Mouse (Mus musculus): ENCODE measurements around the gene Adck2. TPM values are rescaled to one million over a fixed set of nuclear protein-coding genes. Genes with fewer than 3 reads are reported as not detected.

Adck2 gene
- 30.2 and 33.2 TPM in 2 replicates for polyA plus RNA-seq (2012; rRNA removed)

DNA sequence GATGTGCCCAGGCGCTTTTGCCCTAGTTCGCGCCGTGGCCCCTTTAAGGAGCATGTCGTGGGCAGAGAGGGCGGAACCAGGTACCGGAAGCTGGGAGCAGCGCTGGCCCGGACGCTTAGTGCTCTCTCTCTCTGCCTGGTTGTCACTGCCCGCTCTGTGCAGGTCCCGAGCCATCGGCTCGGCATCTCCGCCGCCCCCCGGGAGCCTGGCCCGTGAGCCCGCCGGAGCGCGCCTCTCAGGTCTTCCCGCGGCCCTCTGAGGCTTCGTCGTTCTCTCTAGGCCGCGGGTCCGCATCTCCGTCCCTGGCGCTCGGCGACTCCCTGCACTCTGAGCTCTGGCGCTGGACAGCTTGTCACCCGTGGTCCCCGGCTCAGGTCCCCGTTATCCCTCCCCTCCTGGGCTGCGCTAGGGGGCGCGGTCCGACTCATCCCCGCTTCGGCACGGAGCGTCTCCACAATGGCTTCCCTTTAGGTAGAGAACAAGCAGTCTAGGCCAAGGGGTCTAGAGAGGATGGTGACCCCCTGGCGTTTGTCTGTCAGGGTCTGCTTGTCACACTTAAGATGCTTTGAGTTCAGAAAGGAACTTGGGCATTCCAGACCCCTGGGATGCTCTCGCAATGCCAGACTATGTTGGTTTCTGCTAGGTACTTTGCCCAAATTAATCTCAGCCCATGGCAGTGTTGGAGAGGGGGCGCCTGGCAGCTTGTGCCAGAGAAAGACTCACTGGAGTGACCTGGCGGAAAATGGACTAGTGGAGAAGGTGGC lies at the start of gene Adck2:
Gene Adck2, plus strand, starts transcription at position 83 of the 764 bp plus-strand sequence.
- Histone ChIP-seq H3K27ac (ENCODE audit: insufficient read depth, low read length) (peak within 1 kb of the TSS; percentile 80), H3K4me1 (ENCODE audit: control insufficient read depth, insufficient read depth, low read length) (no peaks in the 10 kb centered on the region), H3K27me3 (ENCODE audit: control insufficient read depth, insufficient read depth, low read length) (no peaks in the 10 kb centered on the region), H3K4me3 (replicated peaks; ENCODE audit: insufficient read depth, low read depth, low read length) (peak within 1 kb of the TSS; percentile 74)
- no peak for TF ChIP-seq CTCF (IDR thresholded peaks at IDR 0.05; ENCODE audit: borderline replicate concordance, insufficient read depth, low read depth, low read length)
- TF ChIP-seq POLR2A (IDR thresholded peaks at IDR 0.05; ENCODE audit: borderline replicate concordance, insufficient read depth, low read length): peak; percentile 90
- peak; percentile 88 to 90 for DNase-seq
- WGBS: under 1% methylated on average over 48 of the region's 49 CpGs

GRCm38 (mm10) chr6:39526797-39527196 lies 46.9 kb upstream of the Adck2 start:
- no peak overlapping the region for H3K27ac ChIP-seq (ENCODE audit: insufficient read depth, low read length)
- no peaks in the 10 kb centered on the region for H3K27me3 ChIP-seq (ENCODE audit: control insufficient read depth, insufficient read depth, low read length)
- DNase-seq: no peak
- WGBS: 46% methylated on average over 10 of the region's 10 CpGs
- H3K4me1 ChIP-seq (ENCODE audit: control insufficient read depth, insufficient read depth, low read length): peaks cover 16% of the 10 kb centered on the region
- no peak overlapping the region for H3K4me3 ChIP-seq (replicated peaks; ENCODE audit: insufficient read depth, low read depth, low read length)
- TF ChIP-seq POLR2A (IDR thresholded peaks at IDR 0.05; ENCODE audit: borderline replicate concordance, insufficient read depth, low read length) (no peak), CTCF (IDR thresholded peaks at IDR 0.05; ENCODE audit: borderline replicate concordance, insufficient read depth, low read depth, low read length) (no peak)

GRCm38 (mm10) chr6:39527337-39527784 lies 46.3 kb upstream of the Adck2 start:
- WGBS: 72% methylated on average over 7 of the region's 7 CpGs
- no peaks in the 10 kb centered on the region for H3K27me3 ChIP-seq (ENCODE audit: control insufficient read depth, insufficient read depth, low read length)
- H3K4me1 ChIP-seq (ENCODE audit: control insufficient read depth, insufficient read depth, low read length): peaks cover 14% of the 10 kb centered on the region
- peak overlapping the region; percentile 29 for H3K4me3 ChIP-seq (replicated peaks; ENCODE audit: insufficient read depth, low read depth, low read length)
- 0 out of 2 replicates have a peak overlapping the region, but pooled peaks have one; percentile 28 for H3K27ac ChIP-seq (ENCODE audit: insufficient read depth, low read length)
- peak in 1 of 2 experiments; percentile 27 for DNase-seq
- TF ChIP-seq CTCF (IDR thresholded peaks at IDR 0.05; ENCODE audit: borderline replicate concordance, insufficient read depth, low read depth, low read length): no peak
- TF ChIP-seq POLR2A (IDR thresholded peaks at IDR 0.05; ENCODE audit: borderline replicate concordance, insufficient read depth, low read length): no peak

DNA sequence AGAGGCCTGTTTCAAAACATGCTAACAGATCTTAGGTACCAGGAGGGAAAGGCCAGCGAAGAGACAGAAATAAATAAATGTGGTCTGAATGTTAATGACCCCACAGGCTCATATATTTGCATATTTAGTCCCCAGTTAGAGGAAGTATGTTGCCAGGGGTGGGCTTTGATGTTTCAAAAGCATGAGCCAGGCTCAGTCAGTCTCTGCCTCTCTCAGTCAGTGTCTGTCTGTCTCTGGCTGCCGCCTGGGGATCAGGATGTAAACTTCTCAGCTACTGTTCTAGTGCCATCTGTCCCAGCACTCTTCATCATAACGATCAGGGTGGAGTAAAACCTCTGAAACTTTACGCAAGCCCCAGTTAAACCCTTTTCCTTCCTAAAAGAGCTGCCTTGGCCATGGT lies 45.9 kb upstream of the Adck2 start:
- DNase-seq: no peak
- H3K4me1 ChIP-seq (ENCODE audit: control insufficient read depth, insufficient read depth, low read length): peaks cover 10% of the 10 kb centered on the region
- H3K4me3 ChIP-seq (replicated peaks; ENCODE audit: insufficient read depth, low read depth, low read length): no peak overlapping the region
- 61% methylated on average over 4 of the region's 4 CpGs for WGBS
- TF ChIP-seq POLR2A (IDR thresholded peaks at IDR 0.05; ENCODE audit: borderline replicate concordance, insufficient read depth, low read length) (no peak), CTCF (IDR thresholded peaks at IDR 0.05; ENCODE audit: borderline replicate concordance, insufficient read depth, low read depth, low read length) (no peak)
- H3K27me3 ChIP-seq (ENCODE audit: control insufficient read depth, insufficient read depth, low read length): no peaks in the 10 kb centered on the region
- H3K27ac ChIP-seq (ENCODE audit: insufficient read depth, low read length): no peak overlapping the region

DNA sequence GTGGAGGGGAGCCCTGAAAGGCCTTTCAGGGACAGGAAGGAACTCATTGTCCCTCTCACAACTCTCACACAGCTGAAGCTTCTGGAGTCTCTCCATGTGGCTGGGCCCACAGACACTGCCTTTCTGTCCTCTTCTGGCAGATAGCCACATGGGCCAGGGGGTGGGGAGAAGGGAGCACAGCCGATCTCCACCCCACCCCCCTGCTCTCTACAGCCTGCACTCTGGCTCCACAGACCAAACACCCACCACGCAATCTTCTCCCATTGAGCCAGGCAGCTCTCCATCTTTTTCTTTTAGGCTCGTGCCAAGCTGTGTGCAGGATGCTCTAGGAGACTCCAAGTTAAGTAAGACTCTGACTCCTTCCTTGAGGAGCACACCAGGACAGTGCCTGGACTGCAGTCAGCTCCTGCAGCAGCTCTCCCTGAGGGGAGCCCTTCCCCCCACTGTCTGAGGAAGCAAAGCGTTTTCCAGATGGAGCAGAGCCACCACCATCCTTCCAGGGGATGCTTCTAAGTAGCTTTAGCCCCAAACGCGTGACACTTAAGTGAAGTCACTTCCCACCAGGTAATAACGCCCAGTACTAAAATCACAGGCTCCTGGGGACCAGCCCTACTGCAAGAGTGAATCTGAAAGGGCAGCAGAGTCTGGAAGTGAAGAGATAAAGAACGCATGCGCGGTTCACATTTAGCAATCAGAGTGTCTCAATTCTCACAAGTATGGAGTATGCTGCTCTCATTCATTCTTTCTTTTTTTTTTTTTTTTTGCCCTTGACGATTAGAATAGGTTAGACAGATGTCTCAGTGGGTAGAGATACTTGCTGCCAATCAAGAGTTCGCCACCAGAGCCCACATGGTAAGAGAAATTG lies 44.8 kb upstream of the Adck2 start:
- Histone ChIP-seq H3K4me3 (replicated peaks; ENCODE audit: insufficient read depth, low read depth, low read length) (peak overlapping the region; percentile 3), H3K27ac (ENCODE audit: insufficient read depth, low read length) (peak overlapping the region; percentile 58; the same call in 1 of the 2 replicates), H3K27me3 (ENCODE audit: control insufficient read depth, insufficient read depth, low read length) (no peaks in the 10 kb centered on the region), H3K4me1 (ENCODE audit: control insufficient read depth, insufficient read depth, low read length) (peaks cover 4% of the 10 kb centered on the region)
- DNase-seq: peak; percentile 61 to 78
- 21% methylated on average over 12 of the region's 12 CpGs for WGBS
- TF ChIP-seq POLR2A (IDR thresholded peaks at IDR 0.05; ENCODE audit: borderline replicate concordance, insufficient read depth, low read length) (no peak), CTCF (IDR thresholded peaks at IDR 0.05; ENCODE audit: borderline replicate concordance, insufficient read depth, low read depth, low read length) (no peak)

- H3K4me3 ChIP-seq (replicated peaks; ENCODE audit: insufficient read depth, low read depth, low read length): no peak overlapping the region
- no peak for TF ChIP-seq POLR2A (IDR thresholded peaks at IDR 0.05; ENCODE audit: borderline replicate concordance, insufficient read depth, low read length)
- TF ChIP-seq CTCF (IDR thresholded peaks at IDR 0.05; ENCODE audit: borderline replicate concordance, insufficient read depth, low read depth, low read length): no peak
- no peak overlapping the region for H3K27ac ChIP-seq (ENCODE audit: insufficient read depth, low read length)
- H3K4me1 ChIP-seq (ENCODE audit: control insufficient read depth, insufficient read depth, low read length): no peaks in the 10 kb centered on the region; the same call in 1 of the 2 replicates
- no peaks in the 10 kb centered on the region; the same call in 1 of the 2 replicates for H3K27me3 ChIP-seq (ENCODE audit: control insufficient read depth, insufficient read depth, low read length)
- DNase-seq: no peak
These were observed 38.7 kb upstream of the Adck2 start for GRCm38 (mm10) chr6:39534944-39535343.

DNA sequence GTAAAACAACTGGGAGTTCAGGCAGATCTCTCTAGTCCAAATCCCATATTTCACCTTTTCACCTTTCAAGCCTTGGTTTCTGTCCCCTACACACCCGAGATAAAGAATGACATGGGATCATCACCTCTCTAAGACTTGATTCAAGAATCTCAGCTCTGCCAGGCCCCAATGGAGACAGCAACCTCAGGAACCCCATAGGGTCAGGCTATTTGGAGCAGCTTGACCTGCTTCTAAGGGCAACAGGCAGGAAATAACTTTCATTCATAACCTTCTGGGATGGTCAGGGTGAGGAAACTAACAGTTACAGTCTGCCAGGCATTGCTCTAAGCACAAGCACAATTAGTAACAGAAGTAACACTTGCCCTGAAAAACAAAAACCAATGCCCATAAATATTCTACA lies 37.1 kb upstream of the Adck2 start:
- Histone ChIP-seq H3K4me3 (replicated peaks; ENCODE audit: insufficient read depth, low read depth, low read length) (no peak overlapping the region), H3K27me3 (ENCODE audit: control insufficient read depth, insufficient read depth, low read length) (no peaks in the 10 kb centered on the region; the same call in 1 of the 2 replicates), H3K4me1 (ENCODE audit: control insufficient read depth, insufficient read depth, low read length) (no peaks in the 10 kb centered on the region; the same call in 1 of the 2 replicates), H3K27ac (ENCODE audit: insufficient read depth, low read length) (no peak overlapping the region)
- WGBS: 71% methylated on average over 1 of the region's 1 CpGs
- no peak for DNase-seq
- TF ChIP-seq POLR2A (IDR thresholded peaks at IDR 0.05; ENCODE audit: borderline replicate concordance, insufficient read depth, low read length) (no peak), CTCF (IDR thresholded peaks at IDR 0.05; ENCODE audit: borderline replicate concordance, insufficient read depth, low read depth, low read length) (no peak)
